Mouse (Mus musculus) small intestine, adult 2 months (tissue): ENCODE results near the gene Fgr. TPM values are rescaled to one million over a fixed set of nuclear protein-coding genes. Genes with fewer than 3 reads are reported as not detected.

Experiments
- H3K27ac ChIP-seq: fragments of 200-500 bp; 2 replicates; pipeline ENCODE4 v1.5.1; 2012; ENCODE audit warnings: low read depth, low read length, control low read depth, inconsistent platforms; ENCODE audit not compliant: insufficient read depth
- H3K27me3 ChIP-seq: fragments of 200-500 bp; 2 replicates; pipeline ENCODE4 v1.6.1; 2012; ENCODE audit warnings: mild to moderate bottlenecking, moderate library complexity, low read length, inconsistent platforms; ENCODE audit not compliant: control insufficient read depth, insufficient read depth
- H3K36me3 ChIP-seq: fragments of 200-500 bp; 2 replicates; pipeline ENCODE4 v1.6.1; 2012; ENCODE audit warnings: mild to moderate bottlenecking, low read length, control low read depth, inconsistent platforms; ENCODE audit not compliant: control insufficient read depth, insufficient read depth
- H3K4me1 ChIP-seq: fragments of 200-500 bp; 2 replicates; pipeline ENCODE4 v1.6.1; 2012; ENCODE audit warnings: low read length, inconsistent platforms, mixed read lengths; ENCODE audit not compliant: control insufficient read depth, insufficient read depth, insufficient read length
- H3K4me3 ChIP-seq: fragments of 200-500 bp; 2 replicates; pipeline ENCODE4 v1.5.1; 2012; ENCODE audit warnings: low read depth, mild to moderate bottlenecking, control low read depth, inconsistent platforms, low read length, moderate library complexity
- CTCF ChIP-seq: fragments of 200-500 bp; IDR thresholded peaks from 2 replicates; pipeline ENCODE4 v1.5.1; 2012; ENCODE audit warnings: low read depth, mild to moderate bottlenecking, control low read depth, inconsistent platforms, low read length, moderate library complexity, mixed read lengths; ENCODE audit not compliant: insufficient replicate concordance, insufficient read length; ENCODE audit errors: extremely low read depth
- POLR2A ChIP-seq: fragments of 200-500 bp; IDR thresholded peaks from 2 replicates; pipeline ENCODE4 v1.6.1; 2012; ENCODE audit warnings: low read depth, mild to moderate bottlenecking, control low read depth, inconsistent platforms, low read length, moderate library complexity
- WGBS: fragments of 180-500 bp; shearing (Covaris S2); methylation state at CpG from one replicate; pipeline ENCODE4 v1.1.7; 2018; 5-methylcytosine and 5-hydroxymethylcytosine counted together
- polyA plus RNA-seq: library from polyadenylated mRNA; depleted of rRNA; stranded (reverse); fragments of >200 nt; gene quantifications from 2 replicates; pipeline ENCODE4 v1.2.3, GENCODE M21; 2012

The Fgr gene
- polyA plus RNA-seq, 1 experiment = 3.8 TPM

DNA sequence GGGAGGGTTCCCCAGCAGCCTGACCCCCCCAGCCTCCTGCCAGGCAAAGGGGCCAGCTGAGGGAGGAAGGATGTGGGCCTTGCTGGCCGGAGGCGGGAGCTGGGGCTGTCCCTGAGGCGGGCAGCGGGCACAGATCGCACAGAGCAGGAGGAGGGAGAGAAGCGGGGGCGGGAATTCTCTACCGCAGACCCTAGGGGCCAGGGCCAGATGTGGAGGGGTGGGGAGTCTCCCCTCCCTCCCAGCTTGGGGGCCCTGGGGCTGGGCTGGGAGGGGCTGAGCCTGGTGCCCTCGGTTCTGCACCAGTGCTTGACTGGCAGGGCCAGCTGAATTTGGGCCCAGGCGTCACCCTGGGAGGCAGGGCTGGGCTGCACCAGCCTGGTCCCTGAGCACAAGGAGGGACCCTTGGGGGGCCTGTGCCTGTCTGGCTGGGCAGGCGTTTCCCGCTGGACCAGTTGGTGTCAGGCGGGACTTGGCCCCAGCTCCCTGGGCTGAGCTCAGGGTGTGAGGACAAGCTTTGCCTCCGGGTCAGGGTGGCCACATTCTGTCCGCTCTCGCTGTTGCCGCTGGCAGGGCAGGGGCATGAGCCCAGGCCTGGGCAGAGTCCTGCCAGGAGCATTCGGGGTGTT is 39.5 kb downstream of the Fgr start:
- peaks cover 29% of the 10 kb centered on the region for H3K4me1 ChIP-seq
- no peak overlapping the region for H3K27ac ChIP-seq
- no peak for TF ChIP-seq POLR2A
- TF ChIP-seq CTCF = no peak
- H3K27me3 ChIP-seq = no peaks in the 10 kb centered on the region
- 10% methylated on average over 17 of the region's 18 CpGs for WGBS
- H3K36me3 ChIP-seq = no peaks in the 10 kb centered on the region
- peak overlapping the region; percentile 84 for H3K4me3 ChIP-seq

GRCm38 (mm10) chr4:133014088-133014487 is 40.2 kb downstream of the Fgr start:
- Histone ChIP-seq H3K4me3 (no peak overlapping the region), H3K4me1 (peaks cover 29% of the 10 kb centered on the region), H3K27ac (no peak overlapping the region), H3K36me3 (no peaks in the 10 kb centered on the region), H3K27me3 (no peaks in the 10 kb centered on the region)
- 47% methylated on average over 5 of the region's 5 CpGs for WGBS
- TF ChIP-seq CTCF (no peak), POLR2A (no peak)

DNA sequence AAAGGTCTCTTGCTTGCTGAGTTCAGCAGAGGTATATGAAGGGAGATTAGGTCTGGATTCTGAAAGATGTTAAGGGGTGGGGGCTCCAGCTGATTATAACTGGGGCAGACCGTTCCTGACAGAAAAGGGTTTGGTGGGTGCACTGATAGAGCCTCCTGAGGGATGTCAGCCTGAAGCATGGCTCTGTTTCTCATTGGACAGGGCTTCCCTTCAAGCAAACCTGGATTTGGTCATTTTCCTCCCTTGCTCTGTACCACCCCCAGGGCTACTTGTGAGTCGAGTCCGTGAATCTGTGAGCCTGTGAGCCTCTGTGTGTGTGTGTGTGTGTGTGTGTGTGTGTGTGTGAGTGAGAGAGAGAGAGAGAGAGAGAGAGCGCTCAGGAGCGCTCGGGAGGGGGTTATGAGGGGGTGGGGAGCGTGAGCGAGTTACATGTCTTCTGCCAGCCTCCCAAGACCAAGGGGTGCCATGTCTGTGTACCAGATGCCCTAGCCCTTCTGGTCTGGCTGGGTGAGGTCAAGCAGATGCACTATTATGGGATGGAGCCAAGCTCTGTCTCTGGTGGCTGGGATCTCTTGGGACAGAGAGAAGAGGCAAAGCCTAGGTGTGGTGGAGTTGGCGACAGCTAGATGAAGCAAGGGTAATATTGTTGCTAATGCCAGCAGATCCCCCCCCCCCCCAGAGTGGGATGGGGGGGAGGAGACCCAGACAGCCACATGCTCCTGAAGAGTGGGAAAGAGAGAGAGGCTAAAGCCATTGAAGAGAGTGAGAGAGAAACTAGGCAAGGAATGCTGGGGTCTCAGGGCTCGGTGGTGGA is 41.2 kb downstream of the Fgr start:
- WGBS = 64% methylated on average over 10 of the region's 10 CpGs
- H3K36me3 ChIP-seq = no peaks in the 10 kb centered on the region
- TF ChIP-seq CTCF (no peak), POLR2A (no peak)
- H3K27ac ChIP-seq = no peak overlapping the region
- peaks cover 29% of the 10 kb centered on the region for H3K4me1 ChIP-seq
- no peak overlapping the region for H3K4me3 ChIP-seq
- H3K27me3 ChIP-seq = no peaks in the 10 kb centered on the region

- 37% methylated on average over 9 of the region's 9 CpGs for WGBS
- Histone ChIP-seq H3K27me3 (no peaks in the 10 kb centered on the region), H3K27ac (no peak overlapping the region), H3K4me3 (no peak overlapping the region), H3K36me3 (no peaks in the 10 kb centered on the region), H3K4me1 (peaks cover 26% of the 10 kb centered on the region)
- no peak for TF ChIP-seq POLR2A
- TF ChIP-seq CTCF = no peak
These were observed 42.1 kb downstream of the Fgr start for GRCm38 (mm10) chr4:133015710-133016651.

DNA sequence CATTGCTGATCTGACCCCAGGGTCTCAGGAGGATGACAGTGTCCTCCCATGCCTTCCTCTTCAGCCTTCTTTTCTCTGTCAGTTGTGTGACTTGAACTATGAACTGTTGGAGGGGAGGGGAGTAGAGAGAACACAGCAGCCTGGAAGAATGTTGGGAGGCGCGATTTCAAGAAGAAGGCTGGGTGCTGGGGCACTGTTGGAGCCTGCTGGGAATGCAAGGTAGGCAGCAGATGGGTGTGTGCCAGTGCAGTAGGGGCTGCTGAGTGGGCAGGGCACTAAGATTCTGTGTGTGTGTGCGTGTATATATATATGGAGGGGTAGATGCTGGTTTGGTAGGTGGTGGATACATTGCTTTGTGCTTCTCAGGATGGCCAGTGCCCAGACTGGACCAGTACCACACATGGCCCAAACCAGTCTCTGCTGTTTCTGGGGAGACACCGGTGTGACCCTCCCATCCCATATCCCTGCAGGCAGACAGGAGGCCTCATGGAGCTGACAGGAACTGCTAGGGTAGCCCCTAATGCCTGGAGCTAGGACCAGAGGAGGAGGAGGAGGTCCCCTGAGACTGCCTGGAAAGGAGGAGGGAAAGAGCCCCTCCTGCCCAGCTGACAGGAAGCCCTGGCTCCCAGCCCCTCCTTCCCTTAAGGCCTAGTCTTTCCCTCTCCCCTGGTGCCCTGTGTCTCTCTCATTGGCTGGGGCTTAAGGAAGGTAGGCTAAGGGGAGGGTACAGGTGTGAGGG is 43.0 kb downstream of the Fgr start:
- H3K27ac ChIP-seq = no peak overlapping the region
- H3K4me3 ChIP-seq = no peak overlapping the region
- no peaks in the 10 kb centered on the region for H3K27me3 ChIP-seq

GRCm38 (mm10) chr4:133017597-133018262 is 43.8 kb downstream of the Fgr start:
- Histone ChIP-seq H3K4me1 (peaks cover 26% of the 10 kb centered on the region), H3K4me3 (no peak overlapping the region), H3K27me3 (no peaks in the 10 kb centered on the region), H3K27ac (no peak overlapping the region), H3K36me3 (no peaks in the 10 kb centered on the region)
- 79% methylated on average over 6 of the region's 6 CpGs for WGBS
- TF ChIP-seq CTCF (no peak), POLR2A (no peak)

More for the DNA sequence above, 43.0 kb downstream of the Fgr start:
- no peaks in the 10 kb centered on the region for H3K36me3 ChIP-seq
- no peak for TF ChIP-seq CTCF
- 36% methylated on average over 4 of the region's 4 CpGs for WGBS
- H3K4me1 ChIP-seq = peaks cover 26% of the 10 kb centered on the region
